Mouse (Mus musculus): ENCODE measurements around the gene Ankfy1.
"Not testable (repeated sequence)": the region's sequence is repeated elsewhere in the genome, so short reads cannot be mapped to it uniquely, and the experiment has no call there.

The Ankfy1 gene

DNA sequence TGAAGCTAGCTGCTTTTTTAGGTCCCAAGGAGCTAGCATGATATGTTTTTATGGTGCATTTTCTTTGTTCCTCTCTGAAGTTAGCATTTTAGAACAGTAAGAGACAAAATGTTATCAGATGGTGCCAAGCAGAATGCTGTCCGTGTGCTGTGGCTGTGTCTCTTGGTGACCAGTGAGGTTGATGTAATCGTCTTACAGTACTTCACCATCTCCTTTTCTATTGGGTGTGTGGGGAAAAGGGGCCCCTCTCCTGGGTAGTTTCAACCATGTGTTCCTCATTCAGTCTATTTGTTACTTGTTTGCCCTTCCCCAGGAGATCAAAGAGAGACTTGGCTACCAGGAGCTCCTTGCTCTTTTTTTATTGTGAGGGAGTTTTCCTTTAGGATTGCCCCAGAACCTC, 33.4 kb downstream of the Ankfy1 start:
- no peak for DNase-seq (ENCODE audit: low spot score in 2 of 2)

- DNase-seq (ENCODE audit: low spot score in 2 of 2), result peak in 1 of 2 experiments; percentile 8
Observed at GRCm38 (mm10) chr11:72723871-72724270, 34.1 kb downstream of the Ankfy1 start.

GRCm38 (mm10) chr11:72726023-72726422, 36.2 kb downstream of the Ankfy1 start:
- DNase-seq (ENCODE audit: low spot score in 2 of 2), result no peak

DNA sequence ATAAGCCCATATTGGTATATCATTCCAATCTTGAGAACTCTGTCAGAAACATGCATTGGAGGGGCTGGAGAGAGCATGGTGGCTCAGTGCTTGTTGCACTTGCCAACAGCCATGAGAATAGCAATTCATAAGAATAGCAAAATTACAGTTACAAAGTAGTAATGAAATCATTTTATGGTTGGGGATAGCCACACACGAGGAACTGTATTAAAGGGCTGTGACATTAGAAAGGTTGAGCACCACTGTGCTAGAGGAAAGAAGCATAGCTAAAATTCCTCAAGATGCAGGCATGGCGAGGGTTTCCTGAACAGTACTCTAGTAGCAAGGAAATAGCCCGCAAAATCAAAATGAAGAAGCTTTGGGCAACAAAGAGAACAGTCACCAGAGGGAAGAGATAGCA, 43.9 kb downstream of the Ankfy1 start:
- no peak for DNase-seq (ENCODE audit: low spot score in 2 of 2)

DNA sequence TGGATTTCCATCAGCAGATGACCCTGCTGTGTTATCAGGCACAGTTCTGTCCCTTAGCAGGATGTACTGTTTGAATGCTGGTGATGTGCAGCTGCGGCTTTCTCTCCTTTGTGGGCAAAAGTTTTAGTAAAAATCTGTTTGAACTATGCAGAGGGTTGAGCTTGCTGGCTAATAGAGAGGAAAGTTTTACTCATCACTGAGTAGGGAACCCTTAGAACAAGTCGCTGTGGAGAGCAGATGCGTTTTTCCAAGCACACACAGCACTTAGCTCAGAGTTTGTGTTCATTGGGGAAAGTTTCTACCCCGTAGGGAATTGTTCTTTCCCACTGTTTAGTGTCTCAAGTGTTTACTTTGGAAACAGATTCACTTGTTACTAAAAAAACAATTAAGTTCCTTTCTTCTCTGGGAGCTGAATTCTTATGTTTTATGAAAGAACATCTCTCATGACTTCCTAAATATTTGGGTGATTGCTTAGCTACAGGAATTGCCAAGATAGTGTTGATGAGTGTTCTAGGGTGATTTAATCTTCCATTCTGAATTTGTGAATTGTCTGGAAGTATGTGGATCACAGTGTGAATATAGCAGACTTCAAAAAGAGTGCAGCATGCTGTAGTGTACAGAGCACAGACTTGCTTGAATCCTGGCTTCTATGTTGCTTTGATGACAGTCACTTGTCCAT, 45.2 kb downstream of the Ankfy1 start:
- DNase-seq (ENCODE audit: low spot score in 2 of 2), result no peak

- DNase-seq (ENCODE audit: low spot score in 2 of 2), result no peak
Observed at GRCm38 (mm10) chr11:72735519-72735860, 45.7 kb downstream of the Ankfy1 start.

DNA sequence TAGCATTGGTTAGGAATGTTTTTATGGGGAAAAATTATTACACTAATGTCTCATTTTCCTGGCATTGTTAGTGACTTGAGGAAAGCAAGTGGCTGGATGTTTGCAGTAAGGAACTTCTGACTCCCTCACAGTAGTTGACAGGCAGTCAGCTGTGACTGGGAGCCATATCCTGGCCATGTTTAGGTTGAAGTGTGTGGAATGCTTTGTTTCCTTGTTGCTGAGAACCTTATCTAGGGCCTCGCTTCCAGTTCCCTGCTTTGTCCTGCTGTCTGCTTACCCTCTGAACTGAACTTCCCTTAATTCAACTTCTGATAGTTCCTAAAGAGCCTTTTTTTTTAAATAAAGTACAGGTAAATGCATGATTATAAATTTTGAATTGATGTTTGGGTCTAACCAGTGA, 46.5 kb downstream of the Ankfy1 start:
- DNase-seq (ENCODE audit: low spot score in 2 of 2), result no peak

DNA sequence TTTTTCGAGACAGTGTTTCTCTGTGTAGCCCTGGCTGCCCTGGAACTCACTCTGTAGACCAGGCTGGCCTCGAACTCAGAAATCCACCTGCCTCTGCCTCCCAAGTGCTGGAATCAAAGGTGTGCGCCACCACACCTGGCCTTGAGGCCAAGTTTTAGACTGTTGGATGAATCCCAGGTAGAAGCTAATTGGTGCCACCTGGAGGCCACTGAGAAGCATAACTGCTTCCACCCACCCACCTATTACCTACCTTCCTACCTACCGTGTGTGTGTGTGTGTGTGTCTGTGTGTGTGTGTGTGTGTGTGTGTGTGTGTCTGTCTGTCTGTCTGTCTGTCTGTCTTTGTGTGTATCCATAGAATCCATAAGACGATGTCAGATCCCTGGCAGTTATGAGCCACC, 47.7 kb downstream of the Ankfy1 start:
- DNase-seq (ENCODE audit: low spot score in 2 of 2), result peak; percentile 5 to 8

GRCm38 (mm10) chr11:72739048-72739447, 49.2 kb downstream of the Ankfy1 start:
- no peak for DNase-seq (ENCODE audit: low spot score in 2 of 2)

GRCm38 (mm10) chr11:72751956-72752355, 62.1 kb downstream of the Ankfy1 start:
- no peak for DNase-seq (ENCODE audit: low spot score in 2 of 2)

GRCm38 (mm10) chr11:72758316-72758715, 68.5 kb downstream of the Ankfy1 start:
- DNase-seq (ENCODE audit: low spot score in 2 of 2), result no peak

DNA sequence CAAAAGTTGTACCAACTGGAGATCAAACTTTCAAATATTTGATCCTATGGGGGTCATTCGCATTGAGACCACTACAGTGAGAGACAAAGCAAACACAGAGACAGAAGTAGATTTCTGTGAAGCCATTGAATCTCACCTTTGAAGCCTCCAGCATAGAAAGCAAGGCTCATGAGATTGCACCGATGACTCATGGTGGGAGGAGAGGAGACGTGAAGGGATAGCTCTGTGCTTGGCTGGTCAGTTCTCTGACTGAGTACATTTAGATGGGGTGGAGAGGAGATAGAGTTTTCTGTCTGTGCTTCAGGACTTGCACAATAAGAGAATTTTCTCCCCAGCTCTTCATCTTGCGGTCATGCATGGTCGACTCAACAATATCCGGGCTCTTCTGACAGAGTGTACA, 69.8 kb downstream of the Ankfy1 start:
- DNase-seq (ENCODE audit: low spot score in 2 of 2), result no peak

- DNase-seq (ENCODE audit: low spot score in 2 of 2), result no peak
Observed at GRCm38 (mm10) chr11:72760781-72761180, 71.0 kb downstream of the Ankfy1 start.

GRCm38 (mm10) chr11:72764270-72764669, 74.5 kb downstream of the Ankfy1 start:
- DNase-seq (ENCODE audit: low spot score in 2 of 2), result no peak

DNA sequence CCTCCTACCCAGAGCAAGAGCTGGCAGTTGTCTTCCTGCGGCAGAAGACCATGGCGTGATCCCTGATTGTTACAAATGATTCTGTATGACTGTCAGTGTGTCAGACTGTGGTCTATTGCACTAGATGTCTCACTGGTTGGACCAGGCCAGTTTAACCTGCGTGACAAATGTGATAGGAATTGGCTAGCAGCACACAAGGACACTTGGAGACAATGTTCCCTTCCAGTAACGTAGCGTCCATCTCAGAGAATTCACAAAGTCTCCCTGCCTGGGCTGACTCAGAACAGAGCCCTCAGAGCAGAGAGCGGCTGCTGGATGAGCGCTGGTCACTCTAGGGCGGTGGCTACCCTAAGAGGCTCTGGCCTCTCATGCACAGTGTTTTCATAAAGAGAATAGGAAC, 77.9 kb downstream of the Ankfy1 start:
- DNase-seq (ENCODE audit: low spot score in 2 of 2), result no peak

DNA sequence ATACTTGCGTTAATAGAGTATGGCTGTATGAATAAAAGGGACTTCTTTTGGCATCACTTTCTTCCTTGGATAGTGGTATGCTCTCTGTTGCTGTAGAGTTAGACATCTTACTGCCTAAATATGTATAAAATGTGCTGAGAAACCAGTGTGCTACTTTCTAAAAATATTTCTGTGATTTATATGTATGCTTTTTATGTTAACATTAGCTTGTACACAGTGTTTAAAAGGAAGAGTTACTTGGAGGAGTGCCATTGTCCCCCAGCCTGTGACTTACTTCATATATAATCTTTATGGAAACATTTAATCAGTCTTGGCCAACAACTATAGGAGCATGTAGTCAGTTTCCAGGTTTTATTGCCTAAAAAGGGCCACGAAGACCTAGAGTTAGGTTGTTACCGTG, 79.3 kb downstream of the Ankfy1 start:
- no peak for DNase-seq (ENCODE audit: low spot score in 2 of 2)

DNA sequence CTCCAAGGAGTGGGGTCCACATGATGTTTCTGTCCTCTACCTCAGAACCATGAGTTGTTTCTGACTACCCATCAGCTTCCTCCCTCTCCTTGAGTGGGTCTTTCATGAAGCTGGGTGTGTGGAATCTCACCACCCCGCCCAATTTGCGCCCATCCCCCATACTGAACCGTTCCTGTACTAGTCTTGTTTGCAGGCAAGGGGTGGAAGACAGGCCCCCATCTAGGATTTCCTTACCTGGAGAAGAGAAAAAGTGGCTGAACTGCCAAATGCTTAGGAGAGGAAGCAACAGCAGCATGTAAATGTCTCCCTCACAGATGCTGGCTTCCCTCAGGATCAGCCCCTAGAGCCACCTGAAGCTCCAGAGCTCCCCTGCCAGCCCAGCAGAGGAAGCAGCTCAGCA, 80.5 kb downstream of the Ankfy1 start:
- no peak for DNase-seq (ENCODE audit: low spot score in 2 of 2)

- no peak for DNase-seq (ENCODE audit: low spot score in 2 of 2)
Observed at GRCm38 (mm10) chr11:72770816-72771215, 81.0 kb downstream of the Ankfy1 start.

DNA sequence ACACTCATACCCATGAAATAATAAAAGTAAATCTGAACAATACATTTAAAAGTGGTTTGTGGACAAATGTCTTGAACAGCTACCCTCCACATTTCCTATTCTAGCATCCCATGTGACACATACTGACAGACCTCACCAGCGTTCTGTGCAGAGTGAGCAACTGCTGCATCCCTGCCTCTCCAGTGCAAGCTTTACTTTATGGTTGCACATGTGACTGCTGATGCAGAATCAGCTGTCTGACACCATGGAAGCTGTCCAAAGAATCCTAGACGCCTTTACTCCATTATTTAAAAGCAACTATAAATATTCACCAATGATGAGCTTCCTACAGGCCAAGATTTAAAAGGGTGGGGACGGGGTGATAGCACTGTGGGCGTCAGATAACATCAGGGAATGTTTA, 81.7 kb downstream of the Ankfy1 start:
- DNase-seq (ENCODE audit: low spot score in 2 of 2), result no peak

DNA sequence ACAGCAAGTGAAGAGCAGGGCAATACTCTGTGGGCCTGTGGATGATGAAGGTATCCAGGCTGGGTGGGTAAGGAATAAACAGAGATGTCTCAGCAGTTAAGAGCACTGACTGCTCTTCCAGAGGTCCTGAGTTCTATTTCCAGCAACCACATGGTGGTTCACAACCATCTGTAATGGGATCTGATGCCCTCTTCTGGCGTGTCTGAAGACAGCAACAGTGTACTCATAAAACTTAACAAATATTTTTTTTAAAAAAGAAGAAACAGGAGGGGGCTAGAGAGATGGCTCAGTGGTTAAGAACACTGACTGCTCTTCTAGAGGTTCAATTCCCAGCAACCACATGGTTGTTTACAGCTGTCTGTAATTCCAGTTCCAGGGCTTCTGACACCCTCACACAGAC, 82.8 kb downstream of the Ankfy1 start:
- not testable (repeated sequence) for DNase-seq (ENCODE audit: low spot score in 2 of 2)

GRCm38 (mm10) chr11:72778957-72779356, 89.2 kb downstream of the Ankfy1 start:
- no peak for DNase-seq (ENCODE audit: low spot score in 2 of 2)

GRCm38 (mm10) chr11:72782103-72782502, 92.3 kb downstream of the Ankfy1 start:
- DNase-seq (ENCODE audit: low spot score in 2 of 2), result peak; percentile 18 to 26

GRCm38 (mm10) chr11:72782503-72782902, 92.7 kb downstream of the Ankfy1 start:
- no peak for DNase-seq (ENCODE audit: low spot score in 2 of 2)

GRCm38 (mm10) chr11:72792033-72792432, 102.2 kb downstream of the Ankfy1 start:
- no peak for DNase-seq (ENCODE audit: low spot score in 2 of 2)

- DNase-seq (ENCODE audit: low spot score in 2 of 2), result no peak
Observed at GRCm38 (mm10) chr11:72795149-72795454, 105.3 kb downstream of the Ankfy1 start.

All from spleen, postnatal 36 days (tissue).